9 mouse cellular contexts compared by ENCODE assay signal in genomic region chr10:67314811-67315435, GRCm38 (mm10). TPM values are rescaled to one million over a fixed set of nuclear protein-coding genes. Genes with fewer than 3 reads are reported as not detected.
DNase-seq lines count a peak whose midpoint lies in the region; ATAC-seq lines count a peak whose summit lies in the region.
"Had no signal": no experiment of that assay in that cellular context is flagged by ENCODE, and none has a peak within 500 bp of the region (broad histone marks: within the 10 kb centered on the region; RNA-seq: fewer than 3 reads in every experiment).

No protein-coding gene starts in this region.

- H3K27ac ChIP-seq in forebrain, embryonic 11.5 days (ENCODE audit: low read depth, low read length) = no peak overlapping the region
- no peak overlapping the region for H3K27ac ChIP-seq in hindbrain, embryonic 12.5 days

- no peaks in the 10 kb centered on the region for H3K36me3 ChIP-seq in forebrain, embryonic 11.5 days (ENCODE audit: control insufficient read depth, insufficient read depth, low read length)
- H3K36me3 ChIP-seq in hindbrain, embryonic 12.5 days = no peaks in the 10 kb centered on the region

- peak; percentile 63 for DNase-seq in ovary, postnatal 14 days (ENCODE audit: low spot score)
- DNase-seq in ovary, adult 18-20 months (ENCODE audit: low spot score) = no peak
- peak; percentile 24 for DNase-seq in c-Kit-negative CD71-positive TER-119-positive erythroid progenitor cells, embryonic 14.5 days (ENCODE audit: low read depth, low spot score)
- DNase-seq in forebrain, embryonic 11.5 days (ENCODE audit: low spot score) = peak; percentile 78
- DNase-seq in layer of hippocampus, postnatal 36 days = peak; percentile 33 to 36
- peak; percentile 28 for DNase-seq in spleen, adult 12 weeks (ENCODE audit: low spot score)

- H3K4me2 ChIP-seq in forebrain, embryonic 11.5 days (ENCODE audit: low read depth, low read length, severe bottlenecking) = no peak overlapping the region
- H3K4me2 ChIP-seq in hindbrain, embryonic 12.5 days (replicated peaks) = no peak overlapping the region

- 23% methylated on average over 12 of the region's 12 CpGs for WGBS in forebrain, embryonic 11.5 days
- 19% methylated on average over 12 of the region's 12 CpGs for WGBS in hindbrain, embryonic 12.5 days

- no peak overlapping the region for H3K9ac ChIP-seq in forebrain, embryonic 11.5 days (ENCODE audit: low read length)
- H3K9ac ChIP-seq in hindbrain, embryonic 12.5 days = no peak overlapping the region

- 0 out of 2 replicates have a peak, but pooled peaks have one; percentile 25 for ATAC-seq in forebrain, embryonic 11.5 days (replicated peaks; ENCODE audit: low FRiP score)
- peak; percentile 32; the same call in 1 of the 2 replicates for ATAC-seq in hindbrain, embryonic 12.5 days (ENCODE audit: low FRiP score)
- peak; percentile 77 for ATAC-seq in megakaryocyte-erythroid progenitor cell, adult 5-6 weeks (replicated peaks; ENCODE audit: low FRiP score, low TSS enrichment, poor library complexity, severe bottlenecking)

- peaks cover 2% of the 10 kb centered on the region; the same call in 1 of the 2 replicates for H3K27me3 ChIP-seq in forebrain, embryonic 11.5 days (ENCODE audit: control insufficient read depth, insufficient read depth, low read length)
- H3K27me3 ChIP-seq in hindbrain, embryonic 12.5 days = peaks cover 22% of the 10 kb centered on the region

- H3K4me3 ChIP-seq in forebrain, embryonic 11.5 days (ENCODE audit: low read depth, low read length) = no peak overlapping the region
- no peak overlapping the region for H3K4me3 ChIP-seq in hindbrain, embryonic 12.5 days
- H3K4me3 ChIP-seq: erythroblast, embryonic 14.5 days had no signal

- peaks cover 3% of the 10 kb centered on the region; the same call in 1 of the 2 replicates for H3K4me1 ChIP-seq in forebrain, embryonic 11.5 days (replicated peaks; ENCODE audit: control insufficient read depth, insufficient read depth, low read length)
- peaks cover 12% of the 10 kb centered on the region for H3K4me1 ChIP-seq in hindbrain, embryonic 12.5 days

- H3K9me3 ChIP-seq in forebrain, embryonic 11.5 days (ENCODE audit: control insufficient read depth, low read length) = no peaks in the 10 kb centered on the region
- H3K9me3 ChIP-seq in hindbrain, embryonic 12.5 days (replicated peaks) = no peaks in the 10 kb centered on the region

RNA-seq across cellular contexts. Expression of gene Nrbf2, which starts 29.8 kb away (rescaled TPM):
- 42.0 and 44.3 TPM in 2 replicates for polyA plus RNA-seq in forebrain, embryonic 11.5 days (2014; fragmentation: Nextera tagmentation; extraction: Ambion mirVana)
- polyA plus RNA-seq in hindbrain, embryonic 12.5 days (2016; fragmentation: Nextera tagmentation; extraction: Ambion mirVana) = 45.0 and 46.8 TPM in 2 replicates
- total RNA-seq in layer of hippocampus, postnatal 36 days (2021) = 10 to 100 TPM; 21.8 to 22.5 TPM
- total RNA-seq in megakaryocyte-erythroid progenitor cell, adult 5-6 weeks (2014; fragmentation: Nextera tagmentation) = 26.4 and 33.3 TPM in 2 replicates
- 24.0 and 32.0 TPM in 2 replicates for total RNA-seq in megakaryocyte-erythroid progenitor cell, adult 5-6 weeks (2017)

Comparison
In these comparisons a context has a peak if more than half of its experiments do, and no peak if none do; other contexts are left out.
1. ATAC-seq: peak in every context shown above with its lines; median percentile 77 in megakaryocyte-erythroid progenitor cell, adult 5-6 weeks; 32 in hindbrain, embryonic 12.5 days; 25 in forebrain, embryonic 11.5 days.